Mouse (Mus musculus) lung, adult 2 months (tissue): ENCODE results near the gene Foxj2.

Experiments used
- CTCF ChIP-seq: fragments of 200-500 bp; IDR thresholded peaks from 2 replicates; pipeline ENCODE4 v1.5.1; 2011; ENCODE audit warnings: mild to moderate bottlenecking, low read length, control low read depth; ENCODE audit not compliant: insufficient read depth
- POLR2A ChIP-seq: fragments of 200-500 bp; IDR thresholded peaks from 2 replicates; pipeline ENCODE4 v1.6.1; 2011; ENCODE audit warnings: low read depth, mild to moderate bottlenecking, control low read depth, low read length, borderline replicate concordance; ENCODE audit errors: extremely low read depth

DNA sequence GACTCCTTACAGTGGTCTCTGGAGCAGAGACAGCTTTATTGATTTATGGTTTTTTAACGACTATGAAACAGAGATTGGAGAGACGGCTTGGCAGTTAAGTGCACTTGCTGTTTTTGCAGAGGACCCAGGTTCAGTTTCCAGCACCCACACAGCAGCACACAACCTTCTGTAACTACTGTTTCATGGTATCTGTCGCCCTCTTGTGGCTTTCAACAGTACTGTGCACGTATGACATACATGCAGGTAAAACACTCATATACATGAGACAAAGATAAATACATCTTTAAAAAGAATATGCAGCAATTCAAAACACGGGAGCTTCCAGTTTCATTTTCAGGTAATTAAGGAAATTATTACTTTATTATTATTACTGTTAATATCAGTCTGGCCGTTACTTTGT lies 42.7 kb downstream of the Foxj2 start:
- TF ChIP-seq CTCF = no peak
- TF ChIP-seq POLR2A = no peak
